Mouse (Mus musculus): ENCODE data around the gene Tmem28.

DNA sequence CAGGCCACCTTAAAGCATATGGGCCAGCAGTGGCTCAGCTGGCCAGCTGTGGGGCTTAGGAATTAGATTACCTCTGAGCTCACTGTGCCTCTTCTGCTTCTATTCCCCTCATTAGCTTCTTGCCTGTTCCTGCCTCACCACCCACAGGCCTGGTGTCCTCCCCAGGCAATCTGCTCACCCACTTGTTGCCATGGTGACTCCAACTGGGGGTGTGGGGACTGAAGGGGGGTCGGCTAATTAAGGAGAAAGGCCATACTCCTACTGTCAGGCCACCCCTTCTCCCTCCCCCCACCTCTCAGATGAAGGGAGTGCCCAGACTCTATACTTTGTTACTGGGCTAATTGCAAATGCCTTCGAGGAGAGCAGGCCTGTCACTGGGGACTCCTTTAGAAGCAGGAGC is 21.3 kb downstream of the Tmem28 start:
- TF ChIP-seq CTCF (IDR thresholded peaks at IDR 0.05; ENCODE audit: extremely low read depth, insufficient read depth, low read length), result no peak
- TF ChIP-seq POLR2A (IDR thresholded peaks at IDR 0.05; ENCODE audit: extremely low read depth, insufficient read depth, low read length), result no peak

Measured in cortical plate, adult 2 months (tissue).